Mouse (Mus musculus) heart, adult 18-20 months (tissue): Measurements from ENCODE around the gene Proser3. TPM values are rescaled to one million over a fixed set of nuclear protein-coding genes. Genes with fewer than 3 reads are reported as not detected.
A peak's percentile ranks its signal among the peaks of the same experiment; 100 is the strongest.
"Not testable (repeated sequence)": the region's sequence is repeated elsewhere in the genome, so short reads cannot be mapped to it uniquely, and the experiment has no call there.

Experiments
- DNase-seq, 2 experiments: peaks; one replicate each; pipeline ENCODE4 v3.0.0; 2021 to 2022; ENCODE audit warnings: mixed read lengths in 1 of 2
- total RNA-seq, 2 experiments: library from RNA; stranded (reverse); gene quantifications; 2 replicates each; pipeline ENCODE4 v1.2.3; 2021

Proser3 gene
- total RNA-seq, 2 experiments from 2014 or later = 2.1 to 4.6 TPM

- no peak for DNase-seq
These were observed 7.8 kb downstream of the Proser3 start for GRCm38 (mm10) chr7:30544327-30544726.

GRCm38 (mm10) chr7:30540572-30540971, 11.5 kb downstream of the Proser3 start:
- no peak for DNase-seq

GRCm38 (mm10) chr7:30534633-30535577, 17.2 kb downstream of the Proser3 start, which contains the start of gene Arhgap33:
Arhgap33 (minus strand) TSS chr7:30535060.
- peak; percentile 94 to 96 for DNase-seq

DNA sequence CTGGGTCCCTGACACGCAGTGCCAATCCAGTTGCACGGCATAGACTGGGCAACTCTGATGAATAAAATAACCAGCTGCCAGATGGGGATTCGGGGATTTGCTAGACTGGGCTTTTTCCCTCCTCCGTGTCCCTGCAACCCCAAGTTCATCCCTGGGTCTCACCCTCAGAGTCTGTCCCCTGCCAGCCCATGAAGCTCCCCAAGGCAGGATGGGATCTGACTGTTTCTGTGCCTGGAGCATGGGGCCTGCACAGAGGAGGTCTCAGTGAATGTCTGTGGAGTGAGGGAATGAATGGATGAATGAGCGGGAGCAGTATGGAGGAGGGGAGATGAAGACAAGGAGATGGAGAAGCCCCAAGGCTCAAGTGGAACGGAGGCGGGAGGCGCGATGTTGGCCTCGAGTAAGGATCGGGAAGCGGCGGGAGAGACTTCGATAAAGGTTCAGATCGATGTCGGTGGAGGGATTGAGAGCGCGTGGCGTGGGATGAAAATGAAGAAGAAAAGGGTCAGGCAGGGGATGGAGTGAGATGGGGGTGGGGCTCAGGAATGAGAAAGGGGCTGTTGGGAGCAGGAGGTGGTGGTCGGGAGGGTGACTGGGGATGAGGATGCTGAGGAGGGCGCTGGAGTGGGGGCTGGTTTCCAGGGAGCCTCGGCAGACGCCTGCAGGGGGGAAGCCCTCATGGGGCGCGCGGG, 18.0 kb downstream of the Proser3 start:
- peak in 1 of 2 experiments; percentile 19 for DNase-seq

- DNase-seq = peak; percentile 25 to 35
These were observed 19.2 kb downstream of the Proser3 start for GRCm38 (mm10) chr7:30532931-30533330.

DNA sequence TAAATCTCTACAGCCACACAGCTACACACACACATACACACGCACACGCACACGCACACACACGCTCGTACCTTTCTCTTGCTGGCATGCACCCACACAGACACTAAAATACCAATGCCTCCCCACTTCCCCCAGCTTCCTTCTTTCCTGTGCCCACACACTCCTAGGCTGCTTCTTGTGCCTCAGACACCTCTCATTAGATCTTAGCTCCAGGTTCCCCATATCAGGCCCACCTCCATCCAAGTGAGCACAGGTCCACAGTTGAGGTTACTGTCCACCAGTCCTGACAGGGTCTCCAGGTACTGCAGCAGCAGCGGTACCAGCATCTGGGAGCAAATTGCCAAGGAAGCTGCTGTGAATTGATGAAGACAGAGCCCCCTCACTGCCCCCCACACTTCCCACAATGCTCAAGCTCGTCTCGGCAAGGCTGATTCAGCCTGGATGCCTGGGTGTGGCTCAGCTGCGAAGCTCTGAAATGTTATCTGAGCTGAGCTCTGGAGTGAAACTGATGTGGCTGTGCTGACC, 20.7 kb downstream of the Proser3 start:
- DNase-seq = no peak

- no peak for DNase-seq
These were observed 25.1 kb downstream of the Proser3 start for GRCm38 (mm10) chr7:30526981-30527380.

GRCm38 (mm10) chr7:30526399-30526798, 25.7 kb downstream of the Proser3 start:
- no peak for DNase-seq

GRCm38 (mm10) chr7:30525954-30526353, 26.1 kb downstream of the Proser3 start:
- DNase-seq = no peak

DNA sequence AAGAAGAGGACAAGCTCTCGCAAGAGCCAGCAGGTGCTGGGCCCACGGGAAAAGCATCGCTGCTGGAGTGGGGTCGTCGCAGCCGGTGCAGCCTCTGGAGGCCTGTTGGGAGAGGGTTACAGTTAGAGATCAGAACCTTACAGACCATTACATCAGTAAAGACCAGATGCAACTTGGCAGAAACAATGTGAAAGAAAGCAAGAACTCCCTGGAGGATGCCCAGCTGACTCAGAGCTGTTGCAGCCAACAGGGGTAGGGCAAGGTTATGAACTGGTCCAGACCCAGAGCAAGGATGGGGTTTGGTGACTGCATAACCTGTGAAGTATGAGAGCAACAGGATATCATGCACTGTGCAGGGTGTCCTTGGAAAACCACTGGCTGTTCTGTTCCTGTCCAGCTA, 27.6 kb downstream of the Proser3 start:
- DNase-seq = no peak

DNA sequence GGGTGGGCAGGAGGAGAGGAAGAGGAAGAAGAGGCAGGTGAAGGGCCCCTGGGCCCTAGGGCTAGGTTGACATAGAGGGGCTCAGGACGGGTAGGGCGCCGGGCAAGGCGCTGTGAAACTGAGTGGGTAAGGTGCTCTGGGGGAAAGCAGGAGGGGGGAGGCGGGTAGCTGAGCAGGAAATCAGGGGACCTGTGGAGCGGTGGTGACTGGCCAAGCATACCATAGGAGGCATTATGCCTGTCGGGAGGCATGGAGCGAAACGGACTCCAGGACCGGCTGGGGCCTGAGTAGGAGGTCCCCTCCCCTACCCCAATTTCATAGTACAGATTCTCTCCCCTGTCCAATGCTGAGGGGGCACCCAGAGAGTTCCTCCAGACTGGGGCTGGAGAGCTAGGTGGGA, 29.2 kb downstream of the Proser3 start:
- no peak for DNase-seq

DNA sequence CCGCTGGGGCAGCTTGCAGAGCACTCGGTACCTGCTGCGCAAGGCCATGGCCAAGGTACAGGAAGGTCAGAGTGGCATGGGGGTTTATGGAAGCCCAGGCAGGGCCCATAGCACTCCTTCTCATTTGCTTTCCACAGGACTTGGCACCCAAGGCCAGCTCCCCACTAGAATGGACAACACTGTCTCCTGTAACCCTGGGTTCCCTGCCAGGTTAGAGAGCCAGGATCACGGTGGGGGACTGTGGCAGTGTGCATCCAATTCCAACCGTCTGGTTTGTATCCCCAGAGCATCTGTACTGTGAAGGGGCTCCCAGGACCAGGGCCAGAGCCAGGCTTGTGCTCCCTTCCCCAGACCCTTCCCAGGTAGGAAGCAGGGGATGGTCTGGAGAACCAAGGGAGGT, 31.2 kb downstream of the Proser3 start:
- no peak for DNase-seq

DNA sequence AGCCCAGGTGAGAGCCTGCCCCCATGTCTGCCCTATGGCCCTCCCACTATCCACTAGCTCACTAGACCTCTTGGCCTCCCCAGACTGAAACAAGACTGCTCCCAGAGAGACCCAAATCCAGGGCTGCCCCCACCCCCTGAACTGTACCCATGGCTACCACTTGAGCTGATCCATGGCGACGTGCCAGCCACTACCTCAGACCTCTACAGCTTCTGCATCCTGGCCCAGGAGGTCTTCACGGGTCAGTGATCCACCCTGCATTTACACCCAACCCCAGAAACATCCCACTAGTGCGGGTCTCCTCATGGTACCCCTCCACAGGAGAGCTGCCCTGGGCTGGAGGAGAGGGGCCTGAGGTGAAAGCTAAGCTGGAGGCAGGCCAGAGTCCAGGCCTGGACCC, 31.7 kb downstream of the Proser3 start:
- no peak for DNase-seq

DNA sequence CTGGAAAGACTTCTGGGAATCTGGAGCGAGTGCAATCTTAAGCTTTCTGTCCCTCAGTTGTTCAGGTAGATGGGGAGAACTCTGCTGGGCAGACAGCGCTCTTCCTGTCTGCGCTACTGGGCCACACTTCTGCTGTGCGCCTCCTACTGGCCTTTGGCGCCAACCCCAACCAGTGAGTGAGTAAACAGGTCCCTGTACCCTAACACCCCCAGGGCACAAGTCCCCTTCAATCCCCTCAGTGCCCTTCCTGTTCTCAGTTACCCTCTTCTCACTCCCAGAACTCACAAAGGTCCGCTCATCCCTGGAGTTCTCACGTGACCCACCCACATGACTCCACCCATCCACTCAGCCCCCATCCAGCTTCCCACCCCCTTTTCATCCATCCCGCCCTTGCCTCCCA, 33.8 kb downstream of the Proser3 start:
- DNase-seq = no peak

- DNase-seq = no peak
These were observed 36.9 kb downstream of the Proser3 start for GRCm38 (mm10) chr7:30515003-30515760.

DNA sequence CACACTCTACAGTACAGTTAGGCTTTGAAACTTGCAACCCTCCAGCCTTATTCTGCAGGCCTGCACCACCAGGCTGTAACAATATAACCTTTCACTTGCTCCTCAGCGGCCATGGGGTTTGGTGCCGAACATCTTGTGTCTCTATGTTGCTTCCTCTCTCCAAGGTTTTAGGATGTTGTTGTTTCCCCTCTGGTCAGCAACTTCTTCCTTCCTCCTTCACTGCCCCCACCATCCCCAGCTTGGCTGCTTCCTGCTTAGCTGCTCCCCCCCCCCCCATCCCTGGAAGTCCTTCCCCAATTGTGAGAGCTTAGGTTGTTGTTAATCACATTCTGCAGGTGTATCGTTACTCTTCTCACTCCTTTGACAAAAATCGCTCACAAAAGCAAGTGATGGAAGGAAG, 44.0 kb downstream of the Proser3 start:
- DNase-seq = peak in 1 of 2 experiments; percentile 22

- not testable (repeated sequence) for DNase-seq
These were observed 50.9 kb downstream of the Proser3 start for GRCm38 (mm10) chr7:30501159-30501558.

DNA sequence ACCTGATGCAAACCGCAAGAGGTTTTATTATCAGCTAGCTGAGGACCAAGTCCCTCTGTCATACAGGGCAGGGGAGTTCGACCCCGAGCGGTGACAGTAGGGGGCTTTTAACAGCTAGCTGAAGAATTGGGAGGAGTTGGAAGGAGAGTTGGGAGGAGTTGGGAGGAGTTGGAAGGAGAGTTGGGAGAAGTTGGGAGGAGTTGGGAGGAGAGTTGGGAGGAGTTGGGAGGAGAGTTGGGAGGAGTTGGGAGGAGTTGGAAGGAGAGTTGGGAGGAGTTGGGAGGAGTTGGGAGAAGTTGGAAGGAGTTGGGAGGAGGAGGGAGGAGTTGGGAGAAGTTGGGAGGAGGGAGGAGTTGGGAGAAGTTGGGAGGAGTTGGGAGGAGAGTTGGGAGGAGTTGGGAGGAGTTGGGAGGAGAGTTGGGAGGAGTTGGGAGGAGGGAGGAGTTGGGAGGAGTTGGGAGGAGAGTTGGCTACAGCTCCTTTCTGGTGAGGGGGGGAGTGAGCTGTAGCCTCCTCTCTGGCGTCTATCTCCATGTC, 56.5 kb downstream of the Proser3 start:
- not testable (repeated sequence) for DNase-seq

- no peak for DNase-seq
These were observed 58.6 kb downstream of the Proser3 start, which contains the start of gene Prodh2 for GRCm38 (mm10) chr7:30493401-30493931. Prodh2 (plus strand) TSS chr7:30493622.

- DNase-seq = peak; percentile 65 to 91
These were observed 59.3 kb downstream of the Proser3 start for GRCm38 (mm10) chr7:30492765-30493164.

- no peak for DNase-seq
These were observed 61.2 kb downstream of the Proser3 start for GRCm38 (mm10) chr7:30490957-30491307.
